Mouse (Mus musculus): ENCODE data around the gene Tpm1. TPM values are rescaled to one million over a fixed set of nuclear protein-coding genes. Genes with fewer than 3 reads are reported as not detected.

The Tpm1 gene
- polyA plus RNA-seq, 1 experiment from 2014 or later: 159 TPM

DNA sequence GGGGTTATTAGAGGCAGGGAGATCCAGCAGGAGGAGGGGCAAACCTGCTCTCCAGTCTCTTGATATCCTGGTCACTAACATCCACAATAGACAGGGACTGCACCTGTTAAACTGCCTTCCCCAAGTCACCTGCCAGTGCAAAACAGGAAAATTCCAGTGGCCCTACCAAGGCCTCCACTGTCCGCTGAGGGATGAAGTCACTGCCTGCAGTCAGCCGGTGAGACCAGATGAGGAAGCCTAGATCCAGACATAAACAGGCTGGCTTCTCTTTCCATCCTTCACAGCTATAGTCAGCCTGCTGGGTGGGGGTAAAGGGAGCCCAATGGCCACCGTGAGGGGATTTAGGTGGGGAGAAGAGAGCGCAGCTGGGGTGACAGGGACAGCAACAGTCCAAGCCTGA is 45.5 kb downstream of the Tpm1 start:
- Histone ChIP-seq H3K4me1 (ENCODE audit: control insufficient read depth, insufficient read depth, low read length) (no peaks in the 10 kb centered on the region), H3K9ac (ENCODE audit: low read depth, low read length) (no peak overlapping the region; the same call in 1 of the 2 replicates), H3K27ac (ENCODE audit: low read length) (no peak overlapping the region), H3K4me3 (ENCODE audit: low read depth, low read length) (no peak overlapping the region), H3K4me2 (ENCODE audit: low read length) (no peak overlapping the region), H3K27me3 (ENCODE audit: control insufficient read depth, insufficient read depth, low read depth, low read length) (no peaks in the 10 kb centered on the region), H3K9me3 (replicated peaks; ENCODE audit: control insufficient read depth, low read length, poor library complexity, severe bottlenecking) (no peaks in the 10 kb centered on the region), H3K36me3 (ENCODE audit: control insufficient read depth, insufficient read depth, low read length) (no peaks in the 10 kb centered on the region)
- 60% methylated on average over 4 of the region's 4 CpGs for WGBS
- ATAC-seq: no peak

DNA sequence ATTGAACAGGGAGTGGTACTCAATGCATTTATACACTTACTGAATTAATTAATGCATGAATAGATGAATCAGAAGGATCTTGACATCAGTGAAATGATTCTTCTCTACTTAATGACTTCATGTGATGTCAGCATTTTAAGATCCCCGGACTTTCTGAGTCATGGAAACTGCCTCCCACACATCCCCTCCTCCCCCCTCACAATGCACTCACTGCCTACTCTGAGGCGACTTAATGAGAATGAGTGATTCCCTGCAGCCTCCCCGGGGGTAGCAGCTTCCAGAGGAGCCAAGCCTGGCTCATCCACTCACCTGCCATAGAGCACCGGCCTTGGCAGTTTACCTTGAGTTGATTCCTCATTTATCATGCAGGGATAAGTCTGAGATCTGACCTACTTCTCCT is 46.0 kb downstream of the Tpm1 start:
- Histone ChIP-seq H3K4me1 (ENCODE audit: control insufficient read depth, insufficient read depth, low read length) (no peaks in the 10 kb centered on the region), H3K9me3 (replicated peaks; ENCODE audit: control insufficient read depth, low read length, poor library complexity, severe bottlenecking) (no peaks in the 10 kb centered on the region), H3K27ac (ENCODE audit: low read length) (no peak overlapping the region), H3K9ac (ENCODE audit: low read depth, low read length) (no peak overlapping the region), H3K27me3 (ENCODE audit: control insufficient read depth, insufficient read depth, low read depth, low read length) (no peaks in the 10 kb centered on the region), H3K4me3 (ENCODE audit: low read depth, low read length) (no peak overlapping the region), H3K4me2 (ENCODE audit: low read length) (no peak overlapping the region), H3K36me3 (ENCODE audit: control insufficient read depth, insufficient read depth, low read length) (no peaks in the 10 kb centered on the region)
- WGBS: 39% methylated on average over 4 of the region's 4 CpGs
- ATAC-seq: no peak

DNA sequence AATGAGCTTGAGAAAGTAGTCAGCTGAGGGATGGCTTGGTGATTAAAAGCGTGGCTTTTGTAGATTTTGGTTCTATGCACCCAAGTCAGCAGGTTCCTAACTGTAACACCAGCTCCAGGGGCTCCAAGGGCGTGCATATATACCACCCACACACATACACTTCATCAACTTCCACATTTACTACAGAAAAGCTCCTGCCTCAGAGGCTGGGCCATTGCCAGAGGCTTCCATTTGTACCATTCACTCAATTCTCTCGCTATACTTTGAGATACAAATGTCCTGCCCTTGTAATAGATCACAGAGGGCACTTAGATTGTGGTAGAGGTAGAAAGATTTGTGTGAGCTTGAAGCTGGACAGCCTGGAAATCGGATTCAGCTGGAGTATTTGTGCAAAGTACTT is 47.7 kb downstream of the Tpm1 start:
- Histone ChIP-seq H3K4me2 (ENCODE audit: low read length) (no peak overlapping the region), H3K27me3 (ENCODE audit: control insufficient read depth, insufficient read depth, low read depth, low read length) (no peaks in the 10 kb centered on the region), H3K36me3 (ENCODE audit: control insufficient read depth, insufficient read depth, low read length) (no peaks in the 10 kb centered on the region), H3K9ac (ENCODE audit: low read depth, low read length) (no peak overlapping the region), H3K9me3 (replicated peaks; ENCODE audit: control insufficient read depth, low read length, poor library complexity, severe bottlenecking) (no peaks in the 10 kb centered on the region), H3K4me1 (ENCODE audit: control insufficient read depth, insufficient read depth, low read length) (no peaks in the 10 kb centered on the region), H3K4me3 (ENCODE audit: low read depth, low read length) (no peak overlapping the region), H3K27ac (ENCODE audit: low read length) (no peak overlapping the region)
- WGBS: 78% methylated on average over 4 of the region's 4 CpGs
- ATAC-seq: no peak

GRCm38 (mm10) chr9:67001050-67001449 is 48.2 kb downstream of the Tpm1 start:
- no peaks in the 10 kb centered on the region for H3K36me3 ChIP-seq (ENCODE audit: control insufficient read depth, insufficient read depth, low read length)
- no peaks in the 10 kb centered on the region for H3K9me3 ChIP-seq (replicated peaks; ENCODE audit: control insufficient read depth, low read length, poor library complexity, severe bottlenecking)
- H3K4me1 ChIP-seq (ENCODE audit: control insufficient read depth, insufficient read depth, low read length): no peaks in the 10 kb centered on the region
- H3K9ac ChIP-seq (ENCODE audit: low read depth, low read length): no peak overlapping the region
- no peak for ATAC-seq
- 6% methylated on average over 6 of the region's 6 CpGs for WGBS
- H3K4me3 ChIP-seq (ENCODE audit: low read depth, low read length): no peak overlapping the region
- no peaks in the 10 kb centered on the region for H3K27me3 ChIP-seq (ENCODE audit: control insufficient read depth, insufficient read depth, low read depth, low read length)
- H3K27ac ChIP-seq (ENCODE audit: low read length): no peak overlapping the region
- no peak overlapping the region for H3K4me2 ChIP-seq (ENCODE audit: low read length)

DNA sequence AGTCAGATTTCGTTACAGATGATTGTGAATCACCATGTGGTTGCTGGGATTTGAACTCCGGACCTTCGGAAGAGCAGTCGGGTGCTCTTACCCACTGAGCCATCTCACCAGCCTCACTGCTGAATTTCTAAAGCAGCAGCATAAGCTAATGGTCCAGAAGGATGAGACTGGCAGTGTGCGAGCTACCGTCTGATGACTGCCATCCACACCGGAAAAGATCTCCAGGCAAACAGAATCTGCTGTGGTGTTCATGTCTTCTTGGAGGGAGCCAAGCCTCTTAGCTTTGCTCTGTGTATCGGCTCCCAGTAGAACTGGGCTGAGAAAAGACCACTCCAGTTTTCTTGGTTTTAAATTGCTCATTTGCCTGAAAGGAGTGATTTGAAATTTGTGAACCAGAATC is 49.5 kb downstream of the Tpm1 start:
- H3K9ac ChIP-seq (ENCODE audit: low read depth, low read length): no peak overlapping the region
- H3K27ac ChIP-seq (ENCODE audit: low read length): no peak overlapping the region
- H3K4me1 ChIP-seq (ENCODE audit: control insufficient read depth, insufficient read depth, low read length): no peaks in the 10 kb centered on the region
- no peak overlapping the region for H3K4me3 ChIP-seq (ENCODE audit: low read depth, low read length)
- ATAC-seq: no peak
- H3K4me2 ChIP-seq (ENCODE audit: low read length): no peak overlapping the region
- no peaks in the 10 kb centered on the region for H3K9me3 ChIP-seq (replicated peaks; ENCODE audit: control insufficient read depth, low read length, poor library complexity, severe bottlenecking)
- no peaks in the 10 kb centered on the region for H3K36me3 ChIP-seq (ENCODE audit: control insufficient read depth, insufficient read depth, low read length)
- H3K27me3 ChIP-seq (ENCODE audit: control insufficient read depth, insufficient read depth, low read depth, low read length): no peaks in the 10 kb centered on the region
- WGBS: 85% methylated on average over 8 of the region's 8 CpGs

DNA sequence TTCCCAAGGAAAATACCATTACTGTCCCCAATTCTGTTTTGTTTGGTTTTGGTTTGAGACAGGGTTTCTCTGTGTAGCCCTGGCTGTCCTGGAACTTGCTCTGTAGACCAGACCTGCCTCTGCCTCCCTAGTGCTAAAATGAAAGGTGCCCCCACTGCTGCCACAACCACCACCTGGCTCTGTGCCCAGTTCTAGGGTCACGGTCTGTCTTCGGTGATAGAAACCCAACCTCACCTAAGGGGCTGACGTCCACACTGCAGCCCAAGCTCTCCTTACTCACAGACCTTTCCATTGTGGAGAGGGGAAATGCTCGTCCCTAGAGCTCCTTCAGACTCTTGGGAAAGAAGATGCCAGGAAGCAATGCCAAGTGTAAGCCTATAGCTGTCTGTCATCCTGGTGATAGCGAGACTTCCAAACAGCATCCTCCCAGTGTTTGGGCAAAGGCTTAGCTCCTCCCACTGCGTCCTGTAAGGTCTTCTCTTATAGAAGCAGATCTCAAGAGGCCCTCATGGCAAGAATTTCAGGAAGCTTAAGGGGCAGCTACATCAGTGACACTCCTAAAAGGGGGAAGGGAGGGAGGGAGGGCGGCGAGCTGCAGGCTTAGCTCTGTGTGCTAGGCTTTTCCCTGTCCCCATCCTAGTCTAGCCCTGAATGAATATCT is 57.3 kb downstream of the Tpm1 start:
- no peak overlapping the region for H3K27ac ChIP-seq (ENCODE audit: low read length)
- ATAC-seq: no peak

GRCm38 (mm10) chr9:66991021-66991749 is 58.0 kb downstream of the Tpm1 start:
- Histone ChIP-seq H3K4me1 (ENCODE audit: control insufficient read depth, insufficient read depth, low read length) (no peaks in the 10 kb centered on the region), H3K9ac (ENCODE audit: low read depth, low read length) (no peak overlapping the region), H3K27me3 (ENCODE audit: control insufficient read depth, insufficient read depth, low read depth, low read length) (no peaks in the 10 kb centered on the region), H3K27ac (ENCODE audit: low read length) (no peak overlapping the region), H3K4me3 (ENCODE audit: low read depth, low read length) (no peak overlapping the region), H3K36me3 (ENCODE audit: control insufficient read depth, insufficient read depth, low read length) (no peaks in the 10 kb centered on the region), H3K9me3 (replicated peaks; ENCODE audit: control insufficient read depth, low read length, poor library complexity, severe bottlenecking) (no peaks in the 10 kb centered on the region), H3K4me2 (ENCODE audit: low read length) (no peak overlapping the region)
- 61% methylated on average over 9 of the region's 9 CpGs for WGBS
- no peak for ATAC-seq

More for the DNA sequence above, 57.3 kb downstream of the Tpm1 start:
- no peaks in the 10 kb centered on the region for H3K27me3 ChIP-seq (ENCODE audit: control insufficient read depth, insufficient read depth, low read depth, low read length)
- H3K9me3 ChIP-seq (replicated peaks; ENCODE audit: control insufficient read depth, low read length, poor library complexity, severe bottlenecking): no peaks in the 10 kb centered on the region
- no peak overlapping the region for H3K9ac ChIP-seq (ENCODE audit: low read depth, low read length)
- no peak overlapping the region for H3K4me3 ChIP-seq (ENCODE audit: low read depth, low read length)
- 81% methylated on average over 8 of the region's 8 CpGs for WGBS
- no peak overlapping the region for H3K4me2 ChIP-seq (ENCODE audit: low read length)
- H3K36me3 ChIP-seq (ENCODE audit: control insufficient read depth, insufficient read depth, low read length): no peaks in the 10 kb centered on the region
- H3K4me1 ChIP-seq (ENCODE audit: control insufficient read depth, insufficient read depth, low read length): no peaks in the 10 kb centered on the region

DNA sequence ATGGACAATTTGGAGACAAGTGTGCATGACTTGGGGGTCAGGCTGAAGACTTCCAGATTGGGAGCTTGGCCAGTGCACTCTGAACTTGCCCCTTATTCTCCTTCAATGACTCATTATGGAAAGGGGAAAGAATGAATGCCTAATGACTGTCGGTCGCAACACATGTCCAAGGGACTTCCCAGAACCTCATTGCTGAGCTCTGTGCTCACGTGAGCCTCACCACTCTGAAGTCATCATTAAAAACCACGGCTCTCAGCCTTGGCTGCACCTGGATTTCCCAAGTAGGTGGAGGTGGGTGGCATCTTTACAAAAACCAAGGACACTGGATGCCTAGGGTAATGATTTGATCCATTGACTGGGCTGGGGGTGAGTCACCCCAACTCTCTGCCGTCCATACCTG is 59.2 kb downstream of the Tpm1 start:
- Histone ChIP-seq H3K27me3 (ENCODE audit: control insufficient read depth, insufficient read depth, low read depth, low read length) (no peaks in the 10 kb centered on the region), H3K9me3 (replicated peaks; ENCODE audit: control insufficient read depth, low read length, poor library complexity, severe bottlenecking) (no peaks in the 10 kb centered on the region), H3K4me2 (ENCODE audit: low read length) (no peak overlapping the region), H3K9ac (ENCODE audit: low read depth, low read length) (no peak overlapping the region), H3K27ac (ENCODE audit: low read length) (no peak overlapping the region), H3K4me3 (ENCODE audit: low read depth, low read length) (no peak overlapping the region), H3K36me3 (ENCODE audit: control insufficient read depth, insufficient read depth, low read length) (no peaks in the 10 kb centered on the region), H3K4me1 (ENCODE audit: control insufficient read depth, insufficient read depth, low read length) (no peaks in the 10 kb centered on the region)
- 87% methylated on average over 5 of the region's 5 CpGs for WGBS
- ATAC-seq: no peak

DNA sequence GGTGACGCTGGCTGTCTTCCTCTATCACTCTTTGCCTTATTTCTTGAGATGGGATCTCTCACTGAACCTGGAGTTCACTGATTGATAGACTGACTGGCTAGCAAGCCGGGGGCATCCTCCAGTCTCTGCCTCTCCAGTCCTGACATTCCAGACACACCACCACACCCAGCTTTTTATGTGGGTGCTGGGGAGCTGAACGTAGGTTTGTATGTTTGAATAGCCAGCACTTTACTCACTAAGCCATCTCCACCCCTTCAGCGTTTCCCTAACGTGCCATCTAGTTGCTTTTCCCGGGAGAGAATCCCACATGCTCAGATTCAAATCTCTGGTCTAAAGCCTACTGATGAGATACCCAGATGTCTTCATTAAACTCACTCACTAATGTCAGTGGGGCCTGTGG is 59.6 kb downstream of the Tpm1 start:
- H3K27me3 ChIP-seq (ENCODE audit: control insufficient read depth, insufficient read depth, low read depth, low read length): no peaks in the 10 kb centered on the region
- H3K4me1 ChIP-seq (ENCODE audit: control insufficient read depth, insufficient read depth, low read length): no peaks in the 10 kb centered on the region
- no peak overlapping the region for H3K27ac ChIP-seq (ENCODE audit: low read length)
- ATAC-seq: no peak
- no peak overlapping the region for H3K4me2 ChIP-seq (ENCODE audit: low read length)
- WGBS: 67% methylated on average over 6 of the region's 6 CpGs
- H3K9ac ChIP-seq (ENCODE audit: low read depth, low read length): no peak overlapping the region
- H3K36me3 ChIP-seq (ENCODE audit: control insufficient read depth, insufficient read depth, low read length): no peaks in the 10 kb centered on the region
- no peaks in the 10 kb centered on the region for H3K9me3 ChIP-seq (replicated peaks; ENCODE audit: control insufficient read depth, low read length, poor library complexity, severe bottlenecking)
- H3K4me3 ChIP-seq (ENCODE audit: low read depth, low read length): no peak overlapping the region

Data from midbrain, embryonic 16.5 days (tissue).